Mouse (Mus musculus) CH12.LX (cell line): ENCODE results near the gene Etl4. TPM values are rescaled to one million over a fixed set of nuclear protein-coding genes. Genes with fewer than 3 reads are reported as not detected.

Source experiments
- DNase-seq: peaks from one replicate; pipeline ENCODE4 v3.0.0-alpha.2; 2013; ENCODE audit errors: extremely low read depth
- H3K27ac ChIP-seq: 2 replicates; pipeline ENCODE4 v1.5.1; 2012; ENCODE audit warnings: low read depth, mild to moderate bottlenecking, control low read depth, moderate library complexity; ENCODE audit not compliant: insufficient read depth
- H3K27me3 ChIP-seq: replicated peaks from 2 replicates; pipeline ENCODE3; 2012; ENCODE audit warnings: inconsistent platforms
- H3K36me3 ChIP-seq, 2 experiments: replicated peaks in 1 of 2; 2 replicates each; pipeline versions ENCODE3 to v1.6.1; 2012; ENCODE audit warnings: inconsistent platforms in 1 of 2, low read length in 1 of 2, mild to moderate bottlenecking in 1 of 2, mixed read lengths in 1 of 2, moderate library complexity in 1 of 2; ENCODE audit not compliant: control insufficient read depth in 1 of 2, insufficient read depth in 1 of 2
- H3K4me1 ChIP-seq, 2 experiments: 2 replicates each; pipeline ENCODE4 v1.6.1; 2012; ENCODE audit warnings: inconsistent platforms in 1 of 2, moderate library complexity in 1 of 2; ENCODE audit not compliant: insufficient read depth in 2 of 2, control insufficient read depth in 1 of 2
- H3K4me2 ChIP-seq: 2 replicates; pipeline ENCODE4 v1.6.1; 2012; ENCODE audit warnings: low read depth, mild to moderate bottlenecking, control low read depth; ENCODE audit not compliant: poor library complexity, insufficient read depth, severe bottlenecking
- H3K4me3 ChIP-seq, 3 experiments: fragments of 150-350 bp in 1 of 3; sonication (generic) in 1 of 3; replicated peaks in 1 of 3; 2 replicates each; pipeline versions ENCODE3 to v1.5.1; 2011 to 2012; ENCODE audit warnings: low read depth in 2 of 3, low read length in 2 of 3, mild to moderate bottlenecking in 2 of 3, moderate library complexity in 2 of 3, control low read depth in 1 of 3, improper control_type of control experiment in 1 of 3, inconsistent platforms in 1 of 3, mixed read lengths in 1 of 3; ENCODE audit not compliant: poor library complexity in 1 of 3
- H3K79me2 ChIP-seq: replicated peaks from 2 replicates; pipeline ENCODE4 v1.6.1; 2012; ENCODE audit warnings: mild to moderate bottlenecking, moderate library complexity; ENCODE audit not compliant: control insufficient read depth, poor library complexity, insufficient read depth, severe bottlenecking; ENCODE audit errors: extremely low read depth
- H3K9ac ChIP-seq: 2 replicates; pipeline ENCODE4 v1.6.1; 2012; ENCODE audit warnings: low read depth, mild to moderate bottlenecking, control low read depth, moderate library complexity; ENCODE audit not compliant: insufficient read depth
- H3K9me3 ChIP-seq: replicated peaks from 2 replicates; pipeline ENCODE3; 2012; ENCODE audit warnings: low read length, inconsistent platforms, mixed read lengths
- CTCF ChIP-seq, 2 experiments: IDR thresholded peaks in 1 of 2; conservative IDR thresholded peaks in 1 of 2; 2 replicates each; pipeline ENCODE4 v1.5.1; 2011 to 2012; ENCODE audit warnings: low read depth in 2 of 2, low read length in 2 of 2, improper control_type of control experiment in 1 of 2, inconsistent platforms in 1 of 2, mild to moderate bottlenecking in 1 of 2, moderate library complexity in 1 of 2
- E2F4 ChIP-seq: IDR thresholded peaks from 2 replicates; pipeline ENCODE4 v1.6.1; 2011; ENCODE audit warnings: low read depth, low read length, improper control_type of control experiment; ENCODE audit not compliant: insufficient replicate concordance
- ELF1 ChIP-seq: IDR thresholded peaks from 2 replicates; pipeline ENCODE4 v1.6.1; 2014; ENCODE audit warnings: low read depth, mild to moderate bottlenecking, inconsistent platforms, low read length, improper control_type of control experiment
- EP300 ChIP-seq: IDR thresholded peaks from 2 replicates; pipeline ENCODE4 v1.6.1; 2011; ENCODE audit warnings: low read length, improper control_type of control experiment
- MAFK ChIP-seq: IDR thresholded peaks from 2 replicates; pipeline ENCODE4 v1.6.1; 2011; ENCODE audit warnings: low read length, improper control_type of control experiment; ENCODE audit not compliant: insufficient replicate concordance
- MEF2A ChIP-seq: IDR thresholded peaks from 2 replicates; pipeline ENCODE4 v1.6.1; 2014; ENCODE audit warnings: low read depth, mild to moderate bottlenecking, inconsistent platforms, low read length, improper control_type of control experiment, borderline replicate concordance
- MXI1 ChIP-seq: IDR thresholded peaks from 2 replicates; pipeline ENCODE4 v1.6.1; 2011; ENCODE audit warnings: mild to moderate bottlenecking, low read depth, low read length, improper control_type of control experiment
- MYC ChIP-seq: IDR thresholded peaks from 2 replicates; pipeline ENCODE4 v1.6.1; 2011; ENCODE audit warnings: low read depth, mild to moderate bottlenecking, improper control_type of control experiment, low read length
- NELFE ChIP-seq: IDR thresholded peaks from 2 replicates; pipeline ENCODE4 v1.6.1; 2011; ENCODE audit warnings: low read depth, low read length, improper control_type of control experiment
- NRF1 ChIP-seq: IDR thresholded peaks from 2 replicates; pipeline ENCODE4 v1.6.1; 2014; ENCODE audit warnings: low read depth, mild to moderate bottlenecking, inconsistent platforms, low read length, improper control_type of control experiment, moderate library complexity
- PAX5 ChIP-seq: IDR thresholded peaks from 2 replicates; pipeline ENCODE4 v1.6.1; 2012; ENCODE audit warnings: low read length, inconsistent platforms, mixed read lengths
- POLR2A ChIP-seq: IDR thresholded peaks from 2 replicates; pipeline ENCODE4 v1.6.1; 2011; ENCODE audit warnings: low read depth, mild to moderate bottlenecking, improper control_type of control experiment, low read length
- POLR2AphosphoS2 ChIP-seq: IDR thresholded peaks from 2 replicates; pipeline ENCODE4 v1.6.1; 2011; ENCODE audit warnings: low read depth, low read length, improper control_type of control experiment
- RAD21 ChIP-seq: IDR thresholded peaks from 2 replicates; pipeline ENCODE4 v1.6.1; 2011; ENCODE audit warnings: low read depth, mild to moderate bottlenecking, low read length, improper control_type of control experiment, moderate library complexity
- RCOR1 ChIP-seq: conservative IDR thresholded peaks from 2 replicates; pipeline ENCODE4 v1.6.1; 2012; ENCODE audit warnings: low read depth, mild to moderate bottlenecking, inconsistent platforms, low read length, improper control_type of control experiment
- SIN3A ChIP-seq: IDR thresholded peaks from 2 replicates; pipeline ENCODE4 v1.6.1; 2012; ENCODE audit warnings: low read length, improper control_type of control experiment, inconsistent platforms
- USF1 ChIP-seq: IDR thresholded peaks from 2 replicates; pipeline ENCODE4 v1.6.1; 2014; ENCODE audit warnings: low read depth, mild to moderate bottlenecking, inconsistent platforms, low read length, improper control_type of control experiment
- USF2 ChIP-seq: conservative IDR thresholded peaks from 2 replicates; pipeline ENCODE4 v1.6.1; 2011; ENCODE audit warnings: low read depth, low read length, improper control_type of control experiment
- ZKSCAN1 ChIP-seq: IDR thresholded peaks from 2 replicates; pipeline ENCODE4 v1.6.1; 2012; ENCODE audit warnings: low read depth, inconsistent platforms, low read length, improper control_type of control experiment, borderline replicate concordance
- ZMIZ1 ChIP-seq: IDR thresholded peaks from 2 replicates; pipeline ENCODE4 v1.6.1; 2012; ENCODE audit warnings: low read depth, mild to moderate bottlenecking, inconsistent platforms, low read length, improper control_type of control experiment
- ZNF384 ChIP-seq: IDR thresholded peaks from 2 replicates; pipeline ENCODE4 v1.6.1; 2012; ENCODE audit warnings: low read depth, low read length, improper control_type of control experiment, inconsistent platforms
- dilution Hi-C: fragments of 300-500 bp; cut with MboI; formaldehyde crosslinking; loops from 2 replicates; pipeline ENCODE4 v1.14.3; 2020; ENCODE audit warnings: low sequenced_read_pairs; ENCODE audit not compliant: extremely low pct_unique_long_range_greater_than_20kb, extremely low pct_ligation_motif_present
- in situ Hi-C: fragments of 300-500 bp; cut with MboI; formaldehyde crosslinking; loops from 3 replicates; pipeline ENCODE4 v1.14.3; 2019; ENCODE audit warnings: low sequenced_read_pairs, low pct_ligation_motif_present, low pct_unique_long_range_greater_than_20kb, mixed read lengths
- polyA plus RNA-seq: library from polyadenylated mRNA; unstranded; fragments of >175 nt; gene quantifications from 2 replicates; pipeline ENCODE4 v1.2.1, GENCODE M21; 2012; ENCODE audit warnings: low read depth; ENCODE audit not compliant: insufficient read length
- total RNA-seq, 2 experiments: library from RNA; depleted of rRNA; stranded (reverse); fragments of 300-350 nt in 1 of 2; fragments of >200 nt in 1 of 2; gene quantifications; 2 replicates each; pipeline ENCODE4 v1.2.3; 2012 to 2014

The Etl4 gene
- total and polyA plus RNA-seq, 3 experiments = 7.2 to 18.6 (median 11.7) TPM

- Histone ChIP-seq H3K9me3 (no peaks in the 10 kb centered on the region), H3K4me2 (no peak overlapping the region), H3K4me1 (no peaks in the 10 kb centered on the region), H3K27me3 (no peaks in the 10 kb centered on the region)
- dilution Hi-C loops = no loop called here
- no peak for TF ChIP-seq EP300
- no peak for TF ChIP-seq E2F4
- no peak for TF ChIP-seq PAX5
- TF ChIP-seq ZNF384 = no peak
- no peak for TF ChIP-seq POLR2A
- no peak for TF ChIP-seq MYC
- no peak for TF ChIP-seq ZKSCAN1
- TF ChIP-seq, all 38 proteins: peak for 0
- no peak overlapping the region for H3K27ac ChIP-seq
- in situ Hi-C loops = no loop called here
- DNase-seq = no peak
- no peaks in the 10 kb centered on the region for H3K79me2 ChIP-seq
- H3K36me3 ChIP-seq = no peaks in the 10 kb centered on the region
- no peak overlapping the region for H3K9ac ChIP-seq
- no peak overlapping the region for H3K4me3 ChIP-seq
Observed at GRCm38 (mm10) chr2:20216686-20217437, 307.3 kb downstream of the Etl4 start.

GRCm38 (mm10) chr2:20231371-20231770, 321.8 kb downstream of the Etl4 start:
- DNase-seq = no peak
- H3K9ac ChIP-seq = no peak overlapping the region
- TF ChIP-seq ZMIZ1 (no peak), MAFK (no peak), POLR2A (no peak), CTCF (conservative IDR thresholded peaks at IDR 0.05 in 1 of 2, IDR thresholded peaks at IDR 0.05 in 1 of 2; ENCODE audit: low read depth in 2 of 2, low read length in 2 of 2) (no peak), MYC (no peak), MEF2A (no peak), NELFE (no peak), USF1 (no peak), RAD21 (no peak), RCOR1 (no peak), ZNF384 (no peak), POLR2AphosphoS2 (no peak), MXI1 (no peak), USF2 (no peak), ELF1 (no peak), SIN3A (no peak), NRF1 (no peak)
- dilution Hi-C loops = no loop called here
- no peak overlapping the region for H3K4me3 ChIP-seq
- H3K4me1 ChIP-seq = no peaks in the 10 kb centered on the region
- no peaks in the 10 kb centered on the region for H3K36me3 ChIP-seq
- H3K9me3 ChIP-seq = peaks cover 2% of the 10 kb centered on the region
- no peaks in the 10 kb centered on the region for H3K79me2 ChIP-seq
- no peak overlapping the region for H3K27ac ChIP-seq
- no peak overlapping the region for H3K4me2 ChIP-seq
- in situ Hi-C loops = no loop called here
- no peaks in the 10 kb centered on the region for H3K27me3 ChIP-seq
